Mouse (Mus musculus) midbrain, postnatal 0 days (tissue): ENCODE data around the gene Dusp15. TPM values are rescaled to one million over a fixed set of nuclear protein-coding genes. Genes with fewer than 3 reads are reported as not detected.

ENCODE experiments used
- ATAC-seq: fragments of 200-750 bp; cut with Nextera tagmentation; 2 replicates; pipeline ENCODE4 v1.8.0; 2017; ENCODE audit warnings: moderate number of reproducible peaks, mild to moderate bottlenecking, moderate TSS enrichment, moderate library complexity; ENCODE audit not compliant: low FRiP score
- DNase-seq: peaks from one replicate; pipeline ENCODE4 v3.0.0-alpha.2; 2015; ENCODE audit warnings: low spot score
- H3K27ac ChIP-seq: fragments of 300-500 bp; sonication (generic); 2 replicates; pipeline ENCODE4 v1.5.1; 2014; ENCODE audit warnings: low read depth, mild to moderate bottlenecking, low read length, mixed read lengths
- H3K27me3 ChIP-seq: fragments of 300-500 bp; sonication (generic); 2 replicates; pipeline ENCODE4 v1.6.1; 2014; ENCODE audit warnings: low read length, control low read depth, mixed read lengths; ENCODE audit not compliant: insufficient read depth
- H3K36me3 ChIP-seq: fragments of 300-500 bp; sonication (generic); 2 replicates; pipeline ENCODE4 v1.6.1; 2014; ENCODE audit warnings: low read length, control low read depth, mixed read lengths; ENCODE audit not compliant: insufficient read depth
- H3K4me1 ChIP-seq: fragments of 300-500 bp; sonication (generic); 2 replicates; pipeline ENCODE4 v1.6.1; 2014; ENCODE audit warnings: mild to moderate bottlenecking, control low read depth, antibody characterized with exemption, low read length, mixed read lengths; ENCODE audit not compliant: insufficient read depth
- H3K4me2 ChIP-seq: fragments of 300-500 bp; sonication (generic); 2 replicates; pipeline ENCODE4 v1.6.1; 2014; ENCODE audit warnings: low read depth, mild to moderate bottlenecking, low read length, mixed read lengths; ENCODE audit not compliant: poor library complexity, severe bottlenecking
- H3K4me3 ChIP-seq: fragments of 300-500 bp; sonication (generic); 2 replicates; pipeline ENCODE4 v1.5.1; 2014; ENCODE audit warnings: low read depth, mild to moderate bottlenecking, low read length, moderate library complexity
- H3K9ac ChIP-seq: fragments of 300-500 bp; sonication (generic); replicated peaks from 2 replicates; pipeline ENCODE4 v1.6.1; 2014; ENCODE audit warnings: mild to moderate bottlenecking, low read length, moderate library complexity, mixed read lengths; ENCODE audit not compliant: poor library complexity, severe bottlenecking
- H3K9me3 ChIP-seq: fragments of 300-500 bp; sonication (generic); 2 replicates; pipeline ENCODE4 v1.6.1; 2016; ENCODE audit warnings: low read length, control low read depth
- CTCF ChIP-seq: IDR thresholded peaks from 2 replicates; pipeline ENCODE4 v1.5.1; 2016; ENCODE audit warnings: antibody characterized with exemption, mild to moderate bottlenecking
- WGBS: fragments of 180-500 bp; shearing (Covaris S2); extraction: QIAGEN DNeasy Blood & Tissue Kit; methylation state at CpG from one replicate; pipeline ENCODE4 v1.1.7; 2014; 5-methylcytosine and 5-hydroxymethylcytosine counted together
- polyA plus RNA-seq: library from polyadenylated mRNA; unstranded; fragments of >200 nt; fragmentation: Nextera tagmentation; extraction: Ambion mirVana; gene quantifications from 2 replicates; pipeline ENCODE4 v1.2.1, GENCODE M21; 2015
- total RNA-seq: library from RNA; depleted of rRNA; stranded (reverse); fragments of >200 nt; gene quantifications from 2 replicates; pipeline ENCODE4 v1.2.3, GENCODE M21; 2014

The Dusp15 gene
- total and polyA plus RNA-seq, 2 experiments from 2014 or later, result 24.6 to 44.9 TPM

- WGBS, result under 1% methylated on average over 34 of the region's 34 CpGs
- no peak for TF ChIP-seq CTCF
These were observed 10.7 kb upstream of the Dusp15 start, which contains the start of gene Ttll9 for GRCm38 (mm10) chr2:152962091-152962793. Ttll9 (plus strand) TSS chr2:152962485.

GRCm38 (mm10) chr2:152958116-152958515, 6.6 kb upstream of the Dusp15 start:
- H3K9ac ChIP-seq, result no peak overlapping the region
- DNase-seq, result no peak
- no peak overlapping the region for H3K4me3 ChIP-seq
- H3K36me3 ChIP-seq, result no peaks in the 10 kb centered on the region
- H3K9me3 ChIP-seq, result no peaks in the 10 kb centered on the region
- no peaks in the 10 kb centered on the region for H3K4me1 ChIP-seq
- H3K4me2 ChIP-seq, result no peak overlapping the region
- 75% methylated on average over 3 of the region's 3 CpGs for WGBS
- H3K27me3 ChIP-seq, result peaks cover 3% of the 10 kb centered on the region; the same call in 1 of the 2 replicates
- no peak overlapping the region for H3K27ac ChIP-seq
- ATAC-seq, result no peak
- no peak for TF ChIP-seq CTCF

More at GRCm38 (mm10) chr2:152962091-152962793, 10.7 kb upstream of the Dusp15 start, which contains the start of gene Ttll9:
- Histone ChIP-seq H3K4me3 (peak within 1 kb of the TSS; percentile 40), H3K9ac (peak within 1 kb of the TSS; percentile 14; the same call in 1 of the 2 replicates), H3K36me3 (no peaks in the 10 kb centered on the region), H3K27me3 (peaks cover 3% of the 10 kb centered on the region; the same call in 1 of the 2 replicates), H3K27ac (no peak within 1 kb of the TSS), H3K9me3 (no peaks in the 10 kb centered on the region), H3K4me2 (peak within 1 kb of the TSS; percentile 81), H3K4me1 (no peaks in the 10 kb centered on the region)
- ATAC-seq, result peak; percentile 92
- DNase-seq, result peak; percentile 92

- Histone ChIP-seq H3K9me3 (no peaks in the 10 kb centered on the region), H3K4me3 (peak overlapping the region; percentile 74), H3K36me3 (no peaks in the 10 kb centered on the region), H3K27ac (peak overlapping the region; percentile 71), H3K9ac (peak overlapping the region; percentile 95), H3K4me2 (peak overlapping the region; percentile 87), H3K4me1 (peaks cover 6% of the 10 kb centered on the region; the same call in 1 of the 2 replicates), H3K27me3 (no peaks in the 10 kb centered on the region)
- DNase-seq (peak; percentile 77), ATAC-seq (peak; percentile 62)
- WGBS, result 7% methylated on average over 13 of the region's 13 CpGs
- TF ChIP-seq CTCF, result no peak
These were observed 587 bp upstream of the Dusp15 start for GRCm38 (mm10) chr2:152951850-152952720.

GRCm38 (mm10) chr2:152950358-152951064, 987 bp downstream of the Dusp15 start:
- Histone ChIP-seq H3K4me2 (peak overlapping the region; percentile 87), H3K9me3 (no peaks in the 10 kb centered on the region), H3K27me3 (peaks cover 7% of the 10 kb centered on the region; the same call in 1 of the 2 replicates), H3K36me3 (no peaks in the 10 kb centered on the region), H3K9ac (peak overlapping the region; percentile 95), H3K4me1 (peaks cover 6% of the 10 kb centered on the region; the same call in 1 of the 2 replicates), H3K27ac (no peak overlapping the region), H3K4me3 (peak overlapping the region; percentile 74)
- ATAC-seq, result peak; percentile 31; the same call in 1 of the 2 replicates
- TF ChIP-seq CTCF, result no peak
- WGBS, result 37% methylated on average over 11 of the region's 11 CpGs
- DNase-seq, result no peak

GRCm38 (mm10) chr2:152948438-152949020, 3.0 kb downstream of the Dusp15 start:
- ATAC-seq (no peak), DNase-seq (no peak)
- H3K27ac ChIP-seq, result no peak overlapping the region
- TF ChIP-seq CTCF, result no peak
- no peaks in the 10 kb centered on the region for H3K36me3 ChIP-seq
- no peak overlapping the region for H3K4me2 ChIP-seq
- WGBS, result 88% methylated on average over 5 of the region's 5 CpGs
- peaks cover 6% of the 10 kb centered on the region; the same call in 1 of the 2 replicates for H3K4me1 ChIP-seq
- H3K9me3 ChIP-seq, result no peaks in the 10 kb centered on the region
- no peak overlapping the region for H3K4me3 ChIP-seq
- H3K27me3 ChIP-seq, result peaks cover 18% of the 10 kb centered on the region
- H3K9ac ChIP-seq, result no peak overlapping the region
